Mouse (Mus musculus) liver, embryonic 16.5 days (tissue): ENCODE data around the gene Zc3h7b. TPM values are rescaled to one million over a fixed set of nuclear protein-coding genes. Genes with fewer than 3 reads are reported as not detected.

ENCODE experiments used
- ATAC-seq: fragments of 200-750 bp; cut with Nextera tagmentation; 2 replicates; pipeline ENCODE4 v1.8.0; 2017; ENCODE audit warnings: low read depth, mild to moderate bottlenecking, moderate number of reproducible peaks, moderate library complexity
- H3K27ac ChIP-seq: fragments of 300-500 bp; sonication (generic); 2 replicates; pipeline ENCODE4 v1.5.1; 2014; ENCODE audit warnings: mild to moderate bottlenecking, low read length
- H3K27me3 ChIP-seq: fragments of 300-500 bp; sonication (generic); 2 replicates; pipeline ENCODE4 v1.6.1; 2014; ENCODE audit warnings: low read depth, low read length, mixed read lengths; ENCODE audit not compliant: control insufficient read depth, insufficient read depth
- H3K36me3 ChIP-seq: fragments of 300-500 bp; sonication (generic); 2 replicates; pipeline ENCODE4 v1.6.1; 2014; ENCODE audit warnings: mild to moderate bottlenecking; ENCODE audit not compliant: control insufficient read depth, insufficient read depth
- H3K4me1 ChIP-seq: fragments of 300-500 bp; sonication (generic); 2 replicates; pipeline ENCODE4 v1.6.1; 2014; ENCODE audit warnings: low read depth, low read length, mixed read lengths; ENCODE audit not compliant: control insufficient read depth
- H3K4me2 ChIP-seq: fragments of 300-500 bp; sonication (generic); 2 replicates; pipeline ENCODE4 v1.6.1; 2014; ENCODE audit warnings: low read depth, low read length, mixed read lengths
- H3K4me3 ChIP-seq: fragments of 300-500 bp; sonication (generic); 2 replicates; pipeline ENCODE4 v1.5.1; 2014; ENCODE audit warnings: low read depth, mild to moderate bottlenecking, low read length
- H3K9ac ChIP-seq: fragments of 300-500 bp; sonication (generic); 2 replicates; pipeline ENCODE4 v1.6.1; 2014; ENCODE audit warnings: low read depth, low read length
- H3K9me3 ChIP-seq: fragments of 300-500 bp; sonication (generic); replicated peaks from 2 replicates; pipeline ENCODE4 v1.6.1; 2016; ENCODE audit warnings: low read length; ENCODE audit not compliant: control insufficient read depth
- WGBS: fragments of 180-500 bp; shearing (Covaris S2); extraction: QIAGEN DNeasy Blood & Tissue Kit; methylation state at CpG from one replicate; pipeline ENCODE4 v1.1.7; 2014; ENCODE audit not compliant: insufficient replicate concordance; 5-methylcytosine and 5-hydroxymethylcytosine counted together
- polyA plus RNA-seq: library from polyadenylated mRNA; unstranded; fragments of >200 nt; fragmentation: Nextera tagmentation; extraction: Ambion mirVana; gene quantifications from 2 replicates; pipeline ENCODE4 v1.2.1, GENCODE M21; 2015

Gene Zc3h7b
- polyA plus RNA-seq, 1 experiment from 2014 or later, result 4.6 TPM

DNA sequence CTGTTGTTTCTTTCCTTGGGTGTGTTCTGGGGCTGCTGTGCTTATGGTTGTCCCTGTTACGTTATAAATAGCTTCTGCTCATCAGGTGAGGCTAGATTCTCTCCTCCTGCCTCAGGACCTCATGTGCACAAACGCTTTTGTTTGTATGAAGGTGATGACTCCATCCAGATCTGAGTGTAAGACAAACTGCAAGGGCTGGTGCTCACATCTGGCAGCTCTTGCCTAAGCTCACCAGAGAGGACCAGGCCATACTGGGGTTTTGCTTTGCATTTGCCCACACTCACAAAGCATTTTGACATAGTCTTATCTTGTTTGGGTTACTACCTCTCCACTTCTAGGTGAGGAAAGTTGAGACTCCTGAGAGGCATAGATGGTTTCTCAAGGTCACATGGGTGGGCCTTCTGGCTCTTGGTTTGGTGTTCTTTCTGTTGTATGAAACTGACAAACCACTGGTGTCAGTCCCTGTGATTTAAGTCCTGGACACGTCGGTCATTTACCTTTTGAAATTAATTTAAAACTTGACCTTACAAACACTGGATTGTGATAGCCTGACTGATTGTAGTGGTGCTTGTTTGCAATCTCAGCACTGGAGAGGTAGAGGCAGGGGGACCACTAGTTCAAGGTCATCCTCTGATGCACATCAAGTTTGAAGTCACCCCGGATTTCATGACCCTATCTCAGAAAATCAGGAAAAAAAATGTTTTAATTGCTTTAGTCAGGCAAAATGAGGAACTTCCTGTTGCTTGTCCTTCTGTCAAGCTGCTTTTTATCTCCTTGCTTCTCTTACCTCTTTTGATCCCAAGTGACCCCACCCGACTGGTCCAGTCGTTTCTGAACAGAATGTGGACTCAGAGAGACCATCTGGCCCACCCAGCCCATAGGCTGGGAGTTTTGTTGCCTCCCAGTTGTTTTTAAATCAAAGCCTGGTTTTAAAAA is 68.1 kb downstream of the Zc3h7b start:
- Histone ChIP-seq H3K9me3 (no peaks in the 10 kb centered on the region), H3K4me1 (peaks cover 21% of the 10 kb centered on the region), H3K27me3 (no peaks in the 10 kb centered on the region), H3K9ac (no peak overlapping the region), H3K36me3 (no peaks in the 10 kb centered on the region), H3K4me3 (no peak overlapping the region), H3K27ac (no peak overlapping the region), H3K4me2 (0 out of 2 replicates have a peak overlapping the region, but pooled peaks have one; percentile 97)
- ATAC-seq, result no peak
- 43% methylated on average over 7 of the region's 7 CpGs for WGBS

DNA sequence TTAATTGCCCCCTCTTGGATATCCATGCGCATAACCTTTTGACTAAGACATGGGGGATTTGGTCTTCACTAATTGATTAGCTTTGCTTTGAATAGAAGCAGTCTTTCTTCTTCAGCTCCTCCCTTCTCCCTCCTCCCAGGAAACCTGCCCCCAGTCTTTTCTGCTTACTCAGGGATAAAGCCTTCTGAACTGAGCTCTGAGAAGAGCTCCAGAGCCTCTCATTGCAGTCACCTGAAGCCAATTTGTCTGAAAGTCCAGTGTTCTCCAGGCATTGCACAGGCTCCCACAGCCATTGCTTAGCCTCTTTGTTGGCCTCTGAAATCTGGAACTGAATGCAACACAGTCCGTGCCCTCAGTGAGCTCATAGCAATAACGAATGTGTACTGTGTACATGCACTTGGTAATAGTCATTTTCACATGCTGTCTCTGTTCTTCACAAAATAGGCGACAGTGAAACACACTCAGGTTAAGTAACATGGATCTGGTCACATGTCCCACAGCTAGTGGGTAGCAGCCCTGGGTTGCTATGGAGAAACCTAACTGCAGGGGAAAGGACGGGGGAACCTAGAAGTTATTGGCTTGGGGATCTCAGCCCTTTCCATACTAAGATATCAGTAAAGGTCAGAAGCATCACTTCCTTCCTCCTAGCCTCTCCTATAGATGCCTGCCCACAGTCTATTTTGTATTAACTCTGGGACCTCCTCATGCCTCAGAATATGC is 69.3 kb downstream of the Zc3h7b start:
- WGBS, result 50% methylated on average over 5 of the region's 5 CpGs
- H3K9me3 ChIP-seq, result no peaks in the 10 kb centered on the region
- ATAC-seq, result no peak
- no peak overlapping the region for H3K4me2 ChIP-seq
- peaks cover 21% of the 10 kb centered on the region for H3K4me1 ChIP-seq
- H3K36me3 ChIP-seq, result no peaks in the 10 kb centered on the region
- no peak overlapping the region for H3K27ac ChIP-seq
- H3K9ac ChIP-seq, result no peak overlapping the region
- H3K4me3 ChIP-seq, result no peak overlapping the region
- H3K27me3 ChIP-seq, result no peaks in the 10 kb centered on the region

DNA sequence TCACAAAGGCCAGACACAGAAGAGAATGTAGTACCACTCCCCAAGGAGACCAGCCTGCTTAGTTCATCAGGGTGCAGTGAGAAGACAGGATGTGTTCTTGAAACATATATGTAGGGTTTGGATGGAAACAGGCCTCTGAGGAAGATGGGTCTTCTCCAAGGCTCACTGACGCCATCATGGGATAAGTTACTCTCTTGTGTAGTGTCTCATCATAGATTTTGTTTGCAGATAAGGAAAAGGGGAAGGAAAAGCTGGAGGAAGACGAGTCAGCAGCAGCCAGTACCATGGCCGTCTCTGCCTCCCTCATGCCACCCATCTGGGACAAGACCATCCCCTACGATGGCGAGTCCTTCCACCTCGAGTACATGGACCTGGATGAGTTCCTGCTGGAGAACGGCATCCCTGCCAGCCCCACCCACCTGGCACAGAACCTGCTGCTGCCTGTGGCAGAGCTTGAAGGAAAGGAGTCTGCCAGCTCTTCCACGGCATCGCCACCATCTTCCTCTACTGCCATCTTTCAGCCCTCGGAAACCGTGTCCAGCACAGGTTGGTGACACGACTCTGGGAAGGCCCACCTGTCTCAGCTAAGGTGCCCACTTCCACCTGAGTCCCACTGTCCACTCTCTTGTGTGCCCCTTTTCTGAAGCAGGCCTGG is 70.0 kb downstream of the Zc3h7b start:
- Histone ChIP-seq H3K4me3 (no peak overlapping the region), H3K4me2 (no peak overlapping the region), H3K9ac (no peak overlapping the region), H3K27ac (no peak overlapping the region), H3K36me3 (no peaks in the 10 kb centered on the region), H3K9me3 (no peaks in the 10 kb centered on the region), H3K4me1 (peaks cover 18% of the 10 kb centered on the region), H3K27me3 (no peaks in the 10 kb centered on the region)
- no peak for ATAC-seq
- 60% methylated on average over 12 of the region's 12 CpGs for WGBS

DNA sequence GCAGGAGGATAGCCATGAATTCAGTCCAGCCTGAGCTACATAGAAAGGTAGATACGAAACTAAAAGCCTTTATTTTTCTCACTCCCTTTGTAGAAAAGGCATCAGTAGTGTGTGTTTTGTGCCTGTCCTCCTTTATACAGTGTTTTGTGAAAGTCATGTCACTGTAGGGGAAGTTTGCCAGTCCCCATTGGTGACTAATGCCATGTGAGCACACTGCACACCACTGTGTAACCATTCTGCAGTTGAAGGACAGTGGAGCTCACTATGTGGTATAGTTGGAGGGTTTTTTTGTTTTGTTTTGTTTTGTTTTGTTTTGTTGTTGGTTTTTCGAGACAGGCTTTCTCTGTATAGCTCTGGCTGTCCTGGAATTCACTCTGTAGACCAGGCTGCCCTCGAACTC is 73.5 kb downstream of the Zc3h7b start:
- Histone ChIP-seq H3K9me3 (no peaks in the 10 kb centered on the region), H3K4me2 (no peak overlapping the region), H3K27me3 (no peaks in the 10 kb centered on the region), H3K4me1 (no peaks in the 10 kb centered on the region), H3K9ac (no peak overlapping the region), H3K4me3 (no peak overlapping the region), H3K27ac (no peak overlapping the region), H3K36me3 (no peaks in the 10 kb centered on the region; the same call in 1 of the 2 replicates)
- ATAC-seq, result no peak
- WGBS, result 66% methylated on average over 3 of the region's 3 CpGs

DNA sequence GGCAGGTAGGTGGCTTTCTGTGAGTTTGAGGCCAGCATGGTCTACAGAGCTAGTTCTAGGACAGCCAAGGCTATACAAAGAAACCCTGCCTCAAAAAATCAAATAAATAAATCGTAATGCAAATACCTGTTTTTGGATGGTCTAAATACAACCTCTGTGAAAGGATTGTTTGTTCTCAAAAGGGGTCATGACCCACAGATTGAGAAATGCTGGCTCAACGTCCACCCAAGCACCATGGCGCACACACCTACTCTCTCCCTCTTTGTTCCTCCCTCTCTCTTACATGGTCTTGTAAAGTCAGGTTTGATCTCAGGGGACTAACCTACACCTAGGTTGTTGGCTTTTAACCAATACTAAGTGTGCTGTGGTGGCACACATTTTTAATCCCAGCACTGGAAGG is 77.8 kb downstream of the Zc3h7b start:
- H3K27me3 ChIP-seq, result no peaks in the 10 kb centered on the region
- H3K9me3 ChIP-seq, result no peaks in the 10 kb centered on the region
- no peak overlapping the region for H3K9ac ChIP-seq
- no peaks in the 10 kb centered on the region for H3K4me1 ChIP-seq
- H3K36me3 ChIP-seq, result no peaks in the 10 kb centered on the region; the same call in none of the 2 replicates
- no peak overlapping the region for H3K4me3 ChIP-seq
- H3K4me2 ChIP-seq, result no peak overlapping the region
- WGBS, result 70% methylated on average over 3 of the region's 3 CpGs
- peak; percentile 80 for ATAC-seq
- no peak overlapping the region for H3K27ac ChIP-seq

DNA sequence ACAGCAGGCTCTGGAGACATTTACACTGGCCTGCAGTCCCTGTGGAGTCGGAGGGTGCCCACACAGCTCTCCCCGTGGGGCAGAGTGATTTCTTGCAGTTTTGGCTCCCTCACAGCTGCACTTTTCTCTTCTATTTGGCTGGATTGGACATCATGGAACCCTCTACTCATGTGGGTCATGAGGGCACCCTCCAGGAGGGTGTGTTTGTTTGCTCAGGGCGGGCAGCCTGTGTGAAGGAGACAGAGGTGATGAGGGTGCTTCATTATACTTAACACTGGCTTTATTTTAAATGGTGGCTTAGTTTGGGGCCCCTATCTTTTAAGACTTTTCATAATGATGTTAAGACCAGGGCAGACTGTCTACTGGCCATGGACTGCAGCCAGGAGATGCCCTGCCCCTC is 80.0 kb downstream of the Zc3h7b start:
- no peak overlapping the region for H3K4me3 ChIP-seq
- no peaks in the 10 kb centered on the region for H3K27me3 ChIP-seq
- H3K36me3 ChIP-seq, result no peaks in the 10 kb centered on the region; the same call in none of the 2 replicates
- no peaks in the 10 kb centered on the region for H3K4me1 ChIP-seq
- 68% methylated on average over 3 of the region's 3 CpGs for WGBS
- ATAC-seq, result no peak
- no peaks in the 10 kb centered on the region for H3K9me3 ChIP-seq
- no peak overlapping the region for H3K4me2 ChIP-seq
- no peak overlapping the region for H3K9ac ChIP-seq
- H3K27ac ChIP-seq, result no peak overlapping the region

DNA sequence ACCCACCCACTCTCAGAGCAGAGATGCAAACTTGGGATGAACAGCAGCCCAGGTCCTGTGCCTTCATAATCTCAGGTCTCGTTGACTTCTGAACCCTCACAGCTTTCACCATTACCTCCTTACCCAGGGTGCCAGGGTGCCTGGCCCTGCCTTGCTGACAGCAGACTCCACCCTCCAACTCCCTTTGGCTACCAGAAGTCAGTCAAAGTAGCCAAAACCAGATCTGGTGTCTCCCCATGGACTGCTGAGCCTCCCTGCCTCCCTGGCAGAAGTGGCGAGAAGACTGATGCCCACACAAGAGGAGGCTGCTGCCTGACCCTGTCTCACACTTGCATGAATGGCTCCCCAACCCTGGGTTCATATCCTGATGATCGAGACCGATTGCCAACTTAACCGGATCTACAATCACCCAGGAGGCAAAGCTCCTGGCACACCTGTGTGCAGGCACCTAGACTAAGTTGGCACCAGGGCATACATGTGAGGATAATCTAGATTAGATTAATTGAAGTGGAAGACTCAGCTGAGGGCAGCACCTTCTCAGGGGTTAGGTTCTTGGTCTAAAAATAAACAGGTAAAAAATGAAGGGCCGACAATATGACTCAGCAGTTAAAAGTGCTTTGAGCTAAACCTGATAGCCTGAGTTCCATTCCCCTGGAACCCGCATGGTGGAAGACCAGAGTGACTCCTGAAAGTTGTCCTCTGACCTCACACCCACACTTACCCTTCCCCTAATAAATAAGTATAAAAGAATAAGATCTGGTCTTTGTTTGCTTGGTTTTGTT is 83.8 kb downstream of the Zc3h7b start:
- Histone ChIP-seq H3K4me2 (no peak overlapping the region), H3K9ac (no peak overlapping the region), H3K27ac (no peak overlapping the region), H3K9me3 (no peaks in the 10 kb centered on the region), H3K4me3 (no peak overlapping the region), H3K36me3 (no peaks in the 10 kb centered on the region; the same call in 1 of the 2 replicates), H3K4me1 (no peaks in the 10 kb centered on the region; the same call in none of the 2 replicates), H3K27me3 (no peaks in the 10 kb centered on the region)
- no peak for ATAC-seq
- WGBS, result 66% methylated on average over 7 of the region's 7 CpGs

DNA sequence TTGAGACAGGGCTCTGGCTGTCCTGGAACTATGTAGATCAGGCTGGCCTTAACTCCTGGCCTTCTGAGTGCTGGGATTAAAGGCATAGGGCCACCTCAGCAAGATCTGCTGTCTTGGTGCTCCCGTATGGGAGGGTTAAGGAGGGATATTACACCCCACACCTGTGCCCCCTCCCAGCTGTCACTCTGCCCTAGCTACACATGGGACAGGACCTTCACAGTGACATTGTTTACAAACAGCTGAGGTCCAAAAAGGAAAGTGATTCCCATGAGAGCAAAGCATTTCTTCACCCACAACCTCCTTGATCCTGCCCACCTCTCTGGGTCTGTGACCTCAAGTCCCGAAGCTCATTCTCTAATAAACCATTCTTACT is 84.3 kb downstream of the Zc3h7b start:
- no peak overlapping the region for H3K9ac ChIP-seq
- no peak overlapping the region for H3K4me2 ChIP-seq
- H3K36me3 ChIP-seq, result no peaks in the 10 kb centered on the region
- no peaks in the 10 kb centered on the region for H3K9me3 ChIP-seq
- no peak for ATAC-seq
- no peaks in the 10 kb centered on the region for H3K27me3 ChIP-seq
- H3K4me1 ChIP-seq, result no peaks in the 10 kb centered on the region; the same call in none of the 2 replicates
- WGBS, result 58% methylated on average over 2 of the region's 2 CpGs
- H3K27ac ChIP-seq, result no peak overlapping the region
- H3K4me3 ChIP-seq, result no peak overlapping the region
